In genomic region chr4:133096671-133097070, GRCm38 (mm10) we compare ENCODE assay signal across 8 mouse cellular contexts. TPM values are rescaled to one million over a fixed set of nuclear protein-coding genes. Genes with fewer than 3 reads are reported as not detected.
DNase-seq lines count a peak whose midpoint lies in the region; ATAC-seq and TF ChIP-seq lines count a peak whose summit lies in the region.
"Not testable (repeated sequence)": the region's sequence is repeated elsewhere in the genome, so short reads cannot be mapped to it uniquely, and the experiment has no call there.

No protein-coding gene starts in this region.

- H3K27ac ChIP-seq in embryonic facial prominence, embryonic 10.5 days (replicated peaks); forebrain, embryonic 16.5 days (ENCODE audit: low read length); limb, embryonic 14.5 days (replicated peaks; ENCODE audit: low read depth, low read length); lung, embryonic 14.5 days (ENCODE audit: low read depth); neural tube, embryonic 11.5 days (ENCODE audit: low read depth, low read length); stomach, postnatal 0 days (replicated peaks): not testable (repeated sequence)
- H3K27ac ChIP-seq in heart, postnatal 0 days (ENCODE audit: low read depth) = peak overlapping the region; percentile 66; the same call in 1 of the 2 replicates

- not testable (repeated sequence) for H3K36me3 ChIP-seq in embryonic facial prominence, embryonic 10.5 days (replicated peaks); forebrain, embryonic 16.5 days (ENCODE audit: control insufficient read depth, insufficient read depth); heart, postnatal 0 days (replicated peaks; ENCODE audit: control insufficient read depth, insufficient read depth, low read length); limb, embryonic 14.5 days (ENCODE audit: control insufficient read depth, insufficient read depth, low read length); lung, embryonic 14.5 days (ENCODE audit: insufficient read depth); neural tube, embryonic 11.5 days (ENCODE audit: control insufficient read depth, insufficient read depth, low read length); stomach, postnatal 0 days (ENCODE audit: control insufficient read depth, insufficient read depth, low read length)

- TF ChIP-seq EP300 in heart, postnatal 0 days (IDR thresholded peaks at IDR 0.05; ENCODE audit: low read depth); stomach, postnatal 0 days (optimal IDR thresholded peaks at IDR 0.05): not testable (repeated sequence)

- peaks cover 40% of the 10 kb centered on the region for H3K27me3 ChIP-seq in embryonic facial prominence, embryonic 10.5 days (replicated peaks; ENCODE audit: low read depth, poor library complexity, severe bottlenecking)
- not testable (repeated sequence) for H3K27me3 ChIP-seq in forebrain, embryonic 16.5 days (replicated peaks; ENCODE audit: control insufficient read depth, insufficient read depth, low read length); heart, postnatal 0 days (ENCODE audit: control insufficient read depth, insufficient read depth, low read length); limb, embryonic 14.5 days (ENCODE audit: control insufficient read depth, insufficient read depth, low read length); lung, embryonic 14.5 days (ENCODE audit: insufficient read depth, low read length); neural tube, embryonic 11.5 days (ENCODE audit: control insufficient read depth, insufficient read depth, low read length); stomach, postnatal 0 days (ENCODE audit: control insufficient read depth, insufficient read depth, low read length)

- not testable (repeated sequence) for DNase-seq in embryonic facial prominence, embryonic 10.5 days (ENCODE audit: low spot score); heart, postnatal 0 days (ENCODE audit: low spot score); limb, embryonic 14.5 days (ENCODE audit: low spot score); lung, embryonic 14.5 days; neural tube, embryonic 11.5 days (ENCODE audit: low spot score); stomach, postnatal 0 days (ENCODE audit: low spot score)
- peak; percentile 42 for DNase-seq in kidney, adult 18-20 months

- peaks cover 39% of the 10 kb centered on the region for H3K4me1 ChIP-seq in embryonic facial prominence, embryonic 10.5 days
- peaks cover 41% of the 10 kb centered on the region for H3K4me1 ChIP-seq in forebrain, embryonic 16.5 days (replicated peaks; ENCODE audit: control insufficient read depth, insufficient read depth, low read length)
- H3K4me1 ChIP-seq in heart, postnatal 0 days (ENCODE audit: control insufficient read depth, insufficient read depth) = peaks cover 39% of the 10 kb centered on the region
- H3K4me1 ChIP-seq in limb, embryonic 14.5 days (ENCODE audit: control insufficient read depth, insufficient read depth, low read length) = peaks cover 32% of the 10 kb centered on the region
- peaks cover 31% of the 10 kb centered on the region for H3K4me1 ChIP-seq in lung, embryonic 14.5 days (ENCODE audit: insufficient read depth)
- peaks cover 15% of the 10 kb centered on the region for H3K4me1 ChIP-seq in neural tube, embryonic 11.5 days (ENCODE audit: control insufficient read depth, insufficient read depth, low read length)
- peaks cover 17% of the 10 kb centered on the region for H3K4me1 ChIP-seq in stomach, postnatal 0 days (replicated peaks; ENCODE audit: control insufficient read depth, insufficient read depth)

- H3K4me2 ChIP-seq in forebrain, embryonic 16.5 days (ENCODE audit: low read length) = peak overlapping the region; percentile 21; the same call in 1 of the 2 replicates
- H3K4me2 ChIP-seq in heart, postnatal 0 days (ENCODE audit: low read depth, low read length); limb, embryonic 14.5 days (replicated peaks; ENCODE audit: low read depth, low read length, severe bottlenecking); lung, embryonic 14.5 days; neural tube, embryonic 11.5 days (ENCODE audit: low read depth); stomach, postnatal 0 days (replicated peaks; ENCODE audit: low read depth): not testable (repeated sequence)

- TF ChIP-seq CTCF in heart, postnatal 0 days (IDR thresholded peaks at IDR 0.05; ENCODE audit: low read depth); lung, embryonic 14.5 days (IDR thresholded peaks at IDR 0.05; ENCODE audit: low read depth); stomach, postnatal 0 days (IDR thresholded peaks at IDR 0.05; ENCODE audit: low read depth): not testable (repeated sequence)

- H3K4me3 ChIP-seq in embryonic facial prominence, embryonic 10.5 days = peak overlapping the region; percentile 47
- peak overlapping the region; percentile 30; the same call in 1 of the 2 replicates for H3K4me3 ChIP-seq in forebrain, embryonic 16.5 days (replicated peaks; ENCODE audit: low read length)
- peak overlapping the region; percentile 38 for H3K4me3 ChIP-seq in heart, postnatal 0 days (ENCODE audit: low read depth, low read length)
- H3K4me3 ChIP-seq in limb, embryonic 14.5 days (replicated peaks; ENCODE audit: low read length) = peak overlapping the region; percentile 24
- peak overlapping the region; percentile 23; the same call in 1 of the 2 replicates for H3K4me3 ChIP-seq in lung, embryonic 14.5 days (ENCODE audit: low read depth, low read length)
- H3K4me3 ChIP-seq in neural tube, embryonic 11.5 days (ENCODE audit: low read depth, low read length) = peak overlapping the region; percentile 18; the same call in 1 of the 2 replicates
- H3K4me3 ChIP-seq in stomach, postnatal 0 days (ENCODE audit: low read depth, low read length) = peak overlapping the region; percentile 22; the same call in 1 of the 2 replicates

- WGBS in embryonic facial prominence, embryonic 10.5 days = under 1% methylated on average over 15 of the region's 26 CpGs
- under 1% methylated on average over 11 of the region's 26 CpGs for WGBS in forebrain, embryonic 16.5 days
- WGBS in heart, postnatal 0 days = 2% methylated on average over 10 of the region's 26 CpGs
- 0% methylated on average over 12 of the region's 26 CpGs for WGBS in limb, embryonic 14.5 days
- under 1% methylated on average over 11 of the region's 26 CpGs for WGBS in lung, embryonic 14.5 days
- WGBS in neural tube, embryonic 11.5 days = 0% methylated on average over 11 of the region's 26 CpGs
- 0% methylated on average over 12 of the region's 26 CpGs for WGBS in stomach, postnatal 0 days

- TF ChIP-seq POLR2A in limb, embryonic 14.5 days (IDR thresholded peaks at IDR 0.05; ENCODE audit: borderline replicate concordance, extremely low read depth, insufficient read depth, insufficient read length) = not testable (repeated sequence)

- not testable (repeated sequence) for H3K9ac ChIP-seq in forebrain, embryonic 16.5 days (replicated peaks; ENCODE audit: low read depth, low read length); heart, postnatal 0 days (replicated peaks; ENCODE audit: low read depth, low read length); limb, embryonic 14.5 days (ENCODE audit: low read depth, low read length, severe bottlenecking); neural tube, embryonic 11.5 days (ENCODE audit: low read length); stomach, postnatal 0 days (ENCODE audit: low read length)
- H3K9ac ChIP-seq in lung, embryonic 14.5 days = peak overlapping the region; percentile 40; the same call in 1 of the 2 replicates

- not testable (repeated sequence) for ATAC-seq in forebrain, embryonic 16.5 days; heart, postnatal 0 days (ENCODE audit: insufficient read depth, low read depth); limb, embryonic 14.5 days (ENCODE audit: low FRiP score, low read depth); lung, embryonic 14.5 days (ENCODE audit: insufficient read depth); neural tube, embryonic 11.5 days (ENCODE audit: insufficient read depth, low FRiP score, low TSS enrichment); stomach, postnatal 0 days (ENCODE audit: low FRiP score, low TSS enrichment)

- not testable (repeated sequence) for H3K9me3 ChIP-seq in embryonic facial prominence, embryonic 10.5 days; forebrain, embryonic 16.5 days (ENCODE audit: control insufficient read depth, low read length); heart, postnatal 0 days (replicated peaks; ENCODE audit: control insufficient read depth, low read length); limb, embryonic 14.5 days (ENCODE audit: control insufficient read depth, low read length); lung, embryonic 14.5 days (ENCODE audit: low read depth, low read length); neural tube, embryonic 11.5 days (ENCODE audit: control insufficient read depth, low read length); stomach, postnatal 0 days (ENCODE audit: control insufficient read depth, low read length)

RNA-seq across cellular contexts. Expression of gene Wasf2, which starts 33.6 kb away (rescaled TPM):
- 66.7 and 73.0 TPM in 2 replicates for polyA plus RNA-seq in embryonic facial prominence, embryonic 10.5 days (2016; fragmentation: Nextera tagmentation; extraction: Ambion mirVana)
- 27.0 and 31.5 TPM in 2 replicates for polyA plus RNA-seq in forebrain, embryonic 16.5 days (2015; fragmentation: Nextera tagmentation; extraction: Ambion mirVana)
- total RNA-seq in heart, postnatal 0 days (2014; rRNA removed; ENCODE audit: low replicate concordance) = 54.5 and 119 TPM in 2 replicates
- polyA plus RNA-seq in heart, postnatal 0 days (2015; fragmentation: Nextera tagmentation; extraction: Ambion mirVana) = 55.4 and 62.4 TPM in 2 replicates
- polyA plus RNA-seq in limb, embryonic 14.5 days (2012; rRNA removed) = 62.0 and 70.9 TPM in 2 replicates
- polyA plus RNA-seq in limb, embryonic 14.5 days (2014; fragmentation: Nextera tagmentation; extraction: Ambion mirVana) = 92.2 and 96.6 TPM in 2 replicates
- 96.3 and 101 TPM in 2 replicates for polyA plus RNA-seq in lung, embryonic 14.5 days (2014; fragmentation: Nextera tagmentation; extraction: Ambion mirVana)
- polyA plus RNA-seq in neural tube, embryonic 11.5 days (2014; fragmentation: Nextera tagmentation; extraction: Ambion mirVana) = 33.0 and 39.0 TPM in 2 replicates
- polyA plus RNA-seq in stomach, postnatal 0 days (2015; fragmentation: Nextera tagmentation; extraction: Ambion mirVana) = 71.4 and 84.2 TPM in 2 replicates
